Mouse (Mus musculus) right cerebral cortex, adult 18-20 months (tissue): ENCODE data around the gene Rnf38.

Experiments used
- DNase-seq: peaks from one replicate; pipeline ENCODE4 v3.0.0; 2022; ENCODE audit warnings: mixed read lengths

Rnf38 gene

DNA sequence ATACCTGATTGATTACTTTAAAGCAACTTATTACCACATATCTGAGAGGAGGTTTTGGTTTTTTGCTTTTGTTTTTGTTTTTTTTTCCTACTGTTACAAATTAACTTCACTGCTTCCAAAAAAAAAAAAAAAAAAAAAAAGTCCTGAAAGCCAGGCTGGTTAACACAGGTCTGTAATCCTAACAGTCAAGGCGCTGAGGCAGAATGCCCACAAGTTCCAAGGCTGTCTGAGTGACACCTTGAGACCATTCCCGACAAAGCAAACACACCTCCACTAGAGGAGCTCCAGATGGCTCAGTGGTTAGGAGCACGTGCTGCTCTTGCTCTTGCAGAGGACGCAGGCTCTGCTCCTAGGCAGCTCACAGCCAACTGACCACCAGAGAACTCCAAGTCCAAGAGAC lies 10.1 kb downstream of the Rnf38 start:
- no peak for DNase-seq

DNA sequence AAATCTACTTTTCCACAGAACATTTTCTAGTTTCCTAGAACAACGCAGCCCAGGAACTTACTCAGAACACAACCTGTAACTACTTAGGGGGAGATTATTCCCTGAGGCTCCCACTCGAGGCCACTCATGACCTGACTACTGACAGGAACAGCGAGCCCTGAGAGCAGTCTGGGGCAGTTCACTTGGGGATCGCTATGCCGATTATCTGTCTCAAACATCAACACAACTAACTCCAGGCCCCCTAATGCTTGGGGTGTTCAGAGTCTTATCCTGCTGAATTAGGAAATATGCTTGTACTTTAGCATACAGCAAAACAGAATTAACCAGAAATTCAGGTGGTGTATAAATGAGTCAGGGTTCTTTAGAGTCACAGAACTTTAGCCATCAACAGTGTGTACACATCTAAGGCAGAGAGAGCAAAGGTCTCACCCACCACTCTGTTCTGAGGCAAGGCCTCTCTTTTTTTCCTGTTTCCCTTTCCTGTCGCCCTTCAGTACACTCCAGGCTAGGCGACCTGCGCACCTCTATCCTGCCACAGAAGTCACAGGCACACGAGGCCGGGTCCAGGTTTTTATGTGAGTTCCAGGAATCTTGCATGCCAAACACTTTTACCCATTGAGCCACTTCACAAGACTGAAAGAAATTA lies 16.7 kb downstream of the Rnf38 start:
- no peak for DNase-seq

GRCm38 (mm10) chr4:44199968-44200367 lies 33.6 kb downstream of the Rnf38 start:
- peak; percentile 32 for DNase-seq

DNA sequence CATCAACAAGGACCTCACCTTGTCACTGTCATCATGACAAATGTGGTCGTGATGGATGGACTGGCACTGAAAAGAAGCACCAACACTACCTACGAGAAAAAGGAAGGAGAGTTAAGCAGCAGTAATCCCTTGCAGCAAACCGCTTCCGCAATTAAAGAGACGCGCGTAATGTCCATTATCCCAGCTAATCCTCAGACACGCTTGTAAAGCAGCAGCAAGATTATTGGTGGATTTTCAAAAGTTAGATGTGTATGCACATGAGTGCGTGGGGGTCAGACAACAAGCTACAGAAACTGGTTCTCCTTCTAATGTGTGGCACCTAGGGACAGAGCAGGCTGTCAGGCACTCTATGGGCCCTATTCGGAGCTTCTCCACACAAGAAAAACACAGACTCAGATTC lies 46.2 kb downstream of the Rnf38 start:
- no peak for DNase-seq

DNA sequence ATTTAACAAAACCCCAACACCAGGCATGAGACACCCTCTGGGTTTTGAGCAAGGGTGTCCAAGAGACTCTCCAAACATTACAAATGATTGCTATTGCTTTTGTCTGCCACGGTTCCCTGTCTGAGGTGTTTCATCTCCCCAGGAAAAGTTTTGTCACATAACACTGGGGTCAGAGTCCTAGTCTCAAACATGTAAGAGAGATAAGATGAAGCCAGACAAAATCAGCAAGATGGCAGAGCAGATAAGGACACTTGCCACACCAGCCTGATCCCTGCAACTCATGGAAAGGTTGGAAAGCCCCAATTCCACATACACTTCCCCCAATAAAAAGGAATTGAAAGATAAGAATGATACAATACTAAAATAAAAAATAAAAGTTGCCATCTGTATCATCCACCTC lies 49.7 kb downstream of the Rnf38 start:
- no peak for DNase-seq

DNA sequence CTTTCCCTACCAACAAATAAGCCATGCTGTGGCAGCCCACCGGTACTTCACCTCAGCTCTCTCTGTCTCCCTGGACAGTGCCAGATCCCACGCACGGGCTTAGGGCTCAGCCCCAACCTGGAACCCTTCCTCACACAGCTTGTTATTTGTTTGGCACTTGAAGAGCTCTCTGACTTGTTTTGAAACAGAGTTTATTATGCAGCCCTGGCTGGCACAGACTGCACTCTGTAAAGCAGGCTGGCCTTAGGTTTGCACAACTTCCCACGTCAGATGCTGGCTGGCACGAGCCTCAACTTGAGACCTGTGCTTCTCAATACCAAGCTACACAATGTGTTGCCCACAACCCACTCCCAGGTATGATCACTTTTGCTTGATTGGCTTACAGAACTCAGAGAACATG lies 53.8 kb downstream of the Rnf38 start:
- DNase-seq, result no peak

DNA sequence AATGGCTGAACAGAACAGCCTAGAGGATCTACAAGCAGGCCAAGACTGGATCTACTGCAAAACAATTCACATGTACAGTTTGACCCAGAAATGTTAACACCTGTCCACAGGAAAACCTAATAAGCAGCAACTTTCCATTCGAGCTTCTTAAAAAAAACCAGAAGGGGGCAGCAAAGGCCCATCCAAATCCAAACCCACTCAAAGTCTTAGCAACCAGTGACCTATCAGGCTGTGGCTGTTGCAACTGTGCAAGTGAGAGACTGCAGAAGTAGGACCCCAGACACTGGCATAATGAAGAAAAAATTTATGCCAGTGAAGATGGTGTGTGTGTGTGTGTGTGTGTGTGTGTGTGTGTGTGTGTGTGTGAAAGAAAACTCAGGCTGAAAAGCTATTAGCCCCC lies 60.4 kb downstream of the Rnf38 start:
- DNase-seq, result peak; percentile 37

DNA sequence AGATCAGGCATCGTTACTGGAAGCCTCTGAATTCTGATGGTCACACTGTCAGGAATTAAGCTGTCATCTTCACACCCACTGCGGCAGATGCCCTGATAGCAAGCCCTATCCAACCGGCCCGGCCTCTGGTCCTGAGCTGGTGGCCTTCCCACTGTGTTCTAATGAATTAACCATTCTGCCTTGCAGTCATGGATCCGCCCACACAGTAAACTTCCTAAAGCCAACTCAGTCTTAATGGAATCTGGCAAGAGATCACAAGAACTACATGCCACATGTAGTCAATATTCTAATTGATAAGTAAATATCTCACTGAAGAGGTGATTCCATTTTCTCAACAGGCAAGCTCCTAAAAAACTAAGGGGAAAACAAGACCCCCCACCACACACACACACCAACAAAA lies 60.9 kb downstream of the Rnf38 start:
- no peak for DNase-seq

GRCm38 (mm10) chr4:44169884-44170283 lies 63.7 kb downstream of the Rnf38 start:
- no peak for DNase-seq

DNA sequence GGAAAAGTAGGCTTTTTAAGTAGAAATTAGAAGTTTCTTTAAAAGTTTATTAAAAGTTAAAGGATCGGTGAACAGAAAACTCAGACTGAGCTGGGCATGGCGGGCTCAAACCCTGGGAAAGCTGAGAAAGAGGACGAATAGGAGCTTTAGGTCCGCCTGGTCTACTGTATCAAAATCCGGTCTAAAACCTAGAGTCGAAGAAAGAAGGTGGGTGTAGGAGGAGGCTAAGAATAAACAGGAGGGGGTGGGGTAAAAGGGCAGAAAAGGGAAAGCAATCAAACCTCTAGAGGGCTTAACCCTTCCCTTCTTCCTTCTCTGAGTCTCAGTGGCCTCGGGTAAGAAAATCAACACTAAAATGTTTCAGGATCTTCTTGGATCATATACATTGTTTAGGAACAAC lies 64.8 kb downstream of the Rnf38 start:
- DNase-seq, result no peak

DNA sequence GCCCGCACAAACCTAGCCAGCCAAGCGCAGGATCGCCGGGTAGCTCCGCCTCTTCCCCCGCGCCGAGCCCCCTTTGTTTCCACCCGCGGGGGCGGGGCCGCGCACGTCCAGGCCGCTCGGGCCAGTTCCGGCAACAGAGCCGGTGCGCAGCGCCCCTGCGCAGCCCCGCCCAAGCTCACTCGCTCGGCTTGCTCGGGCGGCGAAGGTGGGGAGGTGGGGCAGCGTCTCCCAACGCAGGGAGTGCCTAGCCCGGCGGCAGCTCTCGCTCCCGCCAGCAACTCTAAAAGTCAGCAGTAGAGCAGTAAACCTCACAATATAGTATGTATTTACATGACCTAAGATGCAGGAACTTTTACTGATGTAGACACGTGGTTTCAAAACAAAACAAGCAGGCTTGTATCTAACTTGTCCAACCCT lies 65.3 kb downstream of the Rnf38 start:
- peak; percentile 94 for DNase-seq

GRCm38 (mm10) chr4:44167397-44168121 lies 66.0 kb downstream of the Rnf38 start:
- peak; percentile 70 for DNase-seq

GRCm38 (mm10) chr4:44166702-44167396 lies 66.7 kb downstream of the Rnf38 start:
- no peak for DNase-seq

DNA sequence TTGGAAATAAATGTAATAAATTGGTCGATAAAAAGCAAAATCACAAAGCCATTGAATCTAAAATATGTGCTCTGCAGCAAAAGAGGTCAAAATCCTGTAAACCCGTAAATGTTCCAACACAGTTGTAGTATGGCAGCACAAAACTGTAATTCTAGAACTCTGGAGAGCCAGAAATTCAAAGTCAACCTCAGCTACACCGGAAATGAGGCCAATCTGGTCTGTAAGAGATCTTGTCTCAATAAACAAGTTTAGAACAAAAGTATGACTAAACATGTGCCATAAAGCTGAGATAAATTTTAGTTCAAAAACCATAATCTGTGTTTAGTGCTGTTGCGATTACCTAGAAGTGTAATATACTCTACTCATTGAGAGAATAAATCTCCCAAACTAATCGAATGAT lies 69.0 kb downstream of the Rnf38 start:
- no peak for DNase-seq

DNA sequence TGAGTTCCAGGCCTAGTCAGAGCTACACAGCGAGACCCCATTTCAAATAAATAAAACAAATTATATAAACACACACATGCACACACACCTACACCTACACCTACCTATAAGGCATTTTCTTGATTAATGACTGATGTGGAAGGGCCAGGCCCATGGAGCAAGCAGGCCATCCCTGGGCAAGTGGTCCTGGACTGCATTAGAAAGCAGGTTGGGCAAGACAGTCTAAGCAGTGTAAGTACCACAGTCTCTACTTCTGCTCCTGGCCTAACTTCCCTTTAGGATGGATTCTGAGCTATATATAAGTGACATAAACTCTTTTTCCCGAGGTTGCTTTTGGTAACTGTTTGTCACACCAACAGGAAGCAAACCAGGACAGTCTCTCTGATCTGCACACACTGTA lies 70.6 kb downstream of the Rnf38 start:
- DNase-seq, result no peak

GRCm38 (mm10) chr4:44160990-44161689 lies 72.4 kb downstream of the Rnf38 start:
- DNase-seq, result no peak

- DNase-seq, result no peak
These were observed 73.8 kb downstream of the Rnf38 start for GRCm38 (mm10) chr4:44159839-44160238.

- no peak for DNase-seq
These were observed 77.1 kb downstream of the Rnf38 start for GRCm38 (mm10) chr4:44156481-44156880.

DNA sequence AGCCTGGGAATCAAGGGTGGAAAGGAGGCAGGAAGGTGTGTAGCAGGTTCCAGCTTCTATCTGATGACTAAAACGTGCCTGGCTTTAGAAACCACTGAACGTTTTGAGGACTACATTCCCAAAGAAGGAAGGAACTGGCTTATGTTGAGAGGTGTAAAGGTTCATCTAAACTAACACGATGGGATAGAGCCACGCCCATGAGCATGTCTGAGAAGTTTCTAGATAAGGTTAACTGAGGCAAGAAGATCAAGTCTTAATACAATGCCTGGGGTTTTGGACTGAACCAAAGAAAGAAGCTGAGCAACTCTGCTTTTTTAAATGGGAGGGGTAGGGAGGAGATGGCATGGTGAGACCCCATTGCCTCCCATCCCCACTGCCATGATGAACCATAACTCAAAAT lies 78.7 kb downstream of the Rnf38 start:
- DNase-seq, result no peak

DNA sequence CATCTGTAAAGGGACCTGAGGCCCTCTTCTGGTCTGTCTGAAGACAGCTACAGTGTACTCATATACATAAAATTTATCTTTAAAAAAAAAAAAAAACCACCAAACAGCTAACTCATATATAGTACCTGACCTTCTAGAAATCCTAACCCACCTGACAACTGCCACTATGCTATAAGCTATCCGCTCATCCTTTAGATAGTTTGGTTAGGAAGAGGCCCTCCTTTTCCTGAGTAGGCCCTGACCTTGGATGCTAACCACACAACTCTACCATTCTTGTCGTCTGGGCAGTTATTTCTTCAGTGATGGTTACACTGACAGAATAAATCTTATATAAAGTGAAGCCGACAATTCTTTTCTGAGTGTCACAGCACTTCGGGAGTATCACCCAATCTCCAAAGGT lies 80.7 kb downstream of the Rnf38 start:
- no peak for DNase-seq

- no peak for DNase-seq
These were observed 106.8 kb downstream of the Rnf38 start for GRCm38 (mm10) chr4:44126805-44127204.

DNA sequence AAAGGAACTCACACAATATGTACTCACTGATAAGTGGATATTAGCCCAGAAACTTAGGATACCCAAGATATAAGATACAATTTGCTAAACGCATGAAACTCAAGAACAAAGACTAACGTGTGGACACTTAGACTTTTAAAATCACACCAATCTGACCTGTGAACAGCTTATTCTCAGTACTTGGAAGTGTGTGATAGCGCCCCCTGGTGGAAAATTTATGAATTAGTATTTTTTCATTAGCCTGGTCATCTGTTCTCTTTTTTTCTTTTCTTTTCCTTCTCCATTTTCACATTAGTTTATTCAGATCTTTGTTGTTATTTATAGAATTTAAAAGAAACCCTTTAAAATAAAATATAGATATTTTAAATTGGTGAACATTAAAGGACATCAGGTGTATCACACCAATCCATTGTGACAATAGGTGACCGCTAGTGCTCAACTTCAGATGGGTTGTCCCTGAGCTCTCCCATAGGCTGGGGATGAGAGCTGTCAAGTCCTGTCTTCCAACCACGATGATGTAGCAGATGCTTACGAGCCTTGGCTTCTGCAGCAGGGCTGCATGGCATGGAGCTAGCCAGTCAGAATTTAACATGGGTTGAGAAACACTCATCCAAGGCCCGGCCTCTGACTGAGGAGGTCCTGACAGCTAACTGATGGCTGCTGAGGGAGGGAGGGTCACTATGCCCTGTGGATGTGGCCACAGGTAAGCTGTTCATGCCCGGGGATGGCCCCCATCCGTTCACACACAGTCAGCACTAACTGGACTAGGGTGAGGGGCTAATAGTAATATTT lies 114.0 kb downstream of the Rnf38 start:
- no peak for DNase-seq

DNA sequence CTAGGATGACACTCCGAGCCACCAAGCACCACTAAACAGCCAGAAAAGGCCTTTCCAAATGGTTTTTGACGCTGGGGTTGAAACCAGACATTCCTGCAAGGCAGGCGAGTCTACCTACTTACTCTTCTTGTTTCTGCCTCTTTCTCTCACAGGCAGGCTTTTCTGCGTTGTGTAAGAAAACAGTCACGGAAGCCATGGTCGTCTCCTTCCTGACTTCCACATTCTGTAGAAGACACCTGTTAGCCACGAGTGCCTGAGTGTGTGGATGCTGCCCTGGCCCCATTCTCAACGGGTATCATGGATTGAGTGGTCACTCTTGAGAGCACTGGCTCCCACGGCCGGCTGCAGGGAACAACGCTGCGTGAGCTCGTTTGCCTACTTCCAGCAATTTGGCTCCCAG lies 118.5 kb downstream of the Rnf38 start:
- DNase-seq, result no peak
